Comparison of ENCODE assay signal across 23 mouse cellular contexts in genomic region chr8:95149426-95149825, GRCm38 (mm10). TPM values are rescaled to one million over a fixed set of nuclear protein-coding genes. Genes with fewer than 3 reads are reported as not detected.
DNase-seq lines count a peak whose midpoint lies in the region; ATAC-seq and TF ChIP-seq lines count a peak whose summit lies in the region.
"Had no signal": no experiment of that assay in that cellular context is flagged by ENCODE, and none has a peak within 500 bp of the region (broad histone marks: within the 10 kb centered on the region; RNA-seq: fewer than 3 reads in every experiment).

No protein-coding gene starts in this region.

- TF ChIP-seq POLR2A in cerebellum, adult 2 months (IDR thresholded peaks at IDR 0.05; ENCODE audit: borderline replicate concordance, insufficient read depth, low read length), result no peak
- TF ChIP-seq POLR2A in MEL (IDR thresholded peaks at IDR 0.05; ENCODE audit: control insufficient read depth in 1 of 2, insufficient read depth in 1 of 2, low read depth in 1 of 2, low read length in 2 of 2, poor library complexity in 1 of 2) (no peak), myocyte (IDR thresholded peaks at IDR 0.05; ENCODE audit: insufficient read length, low read depth) (no peak)

- no peak overlapping the region for H3K4me3 ChIP-seq in cerebellum, adult 2 months (replicated peaks; ENCODE audit: insufficient read depth, low read depth, low read length)
- no peak overlapping the region for H3K4me3 ChIP-seq in MEL (ENCODE audit: control insufficient read depth in 1 of 2, insufficient read depth in 1 of 2, low read depth in 2 of 2, low read length in 2 of 2)
- H3K4me3 ChIP-seq in myocyte, result no peak overlapping the region
- H3K4me3 ChIP-seq: forebrain, embryonic 10.5 days; heart, embryonic 15.5 days; layer of hippocampus, adult 2 months; liver, embryonic 12.5 days had no signal

- no peak overlapping the region for H3ac ChIP-seq in myocyte (ENCODE audit: control insufficient read depth, insufficient read length)

- peak; percentile 26 to 29; a peak in 1 of 4 replicates for TF ChIP-seq EP300 in MEL (IDR thresholded peaks at IDR 0.05; ENCODE audit: low read depth in 1 of 2, low read length in 2 of 2)

- 28% methylated on average over 10 of the region's 10 CpGs for WGBS in cerebellum, adult 2 months

- H3K36me3 ChIP-seq in MEL (ENCODE audit: control insufficient read depth in 1 of 2, insufficient read depth in 2 of 2, low read length in 2 of 2) (peaks cover 0 to 3% of the 10 kb centered on the region in 2 experiments; a peak in 1 of 4 replicates), myocyte (ENCODE audit: control insufficient read depth, insufficient read depth) (no peaks in the 10 kb centered on the region)
- H3K36me3 ChIP-seq: forebrain, embryonic 10.5 days; G1E; heart, embryonic 15.5 days; liver, embryonic 12.5 days had no signal

- peak; percentile 90 for ATAC-seq in granulocyte monocyte progenitor cell, adult 5-6 weeks (replicated peaks; ENCODE audit: poor library complexity, severe bottlenecking)
- ATAC-seq: forebrain, postnatal 0 days; inflammation-experienced regulatory T-cells, adult 6 months; liver, embryonic 12.5 days had no signal

- H3K4me2 ChIP-seq in myocyte (ENCODE audit: low read depth), result no peak overlapping the region
- H3K4me2 ChIP-seq: heart, embryonic 15.5 days; hindbrain, embryonic 14.5 days; liver, embryonic 12.5 days had no signal

- no peak for TF ChIP-seq RAD21 in MEL (IDR thresholded peaks at IDR 0.05; ENCODE audit: low read depth, low read length)

- no peak overlapping the region for H3K9ac ChIP-seq in MEL (ENCODE audit: control insufficient read depth, low read depth, low read length, poor library complexity, severe bottlenecking)
- H3K9ac ChIP-seq: forebrain, postnatal 0 days; heart, embryonic 15.5 days; hindbrain, embryonic 14.5 days; liver, embryonic 12.5 days had no signal

- peaks cover 3% of the 10 kb centered on the region; the same call in 1 of the 2 replicates for H3K4me1 ChIP-seq in cerebellum, adult 2 months (ENCODE audit: control insufficient read depth, insufficient read depth, low read length)
- peaks cover 0 to 18% of the 10 kb centered on the region in 2 experiments; a peak in 2 of 4 replicates for H3K4me1 ChIP-seq in MEL (ENCODE audit: control insufficient read depth in 1 of 2, insufficient read depth in 2 of 2, low read length in 2 of 2)

- TF ChIP-seq CTCF in cerebellum, adult 2 months (IDR thresholded peaks at IDR 0.05; ENCODE audit: borderline replicate concordance, insufficient read depth, low read depth, low read length), result no peak
- no peak for TF ChIP-seq CTCF in MEL (IDR thresholded peaks at IDR 0.05 in 2 of 3, conservative IDR thresholded peaks at IDR 0.05 in 1 of 3; ENCODE audit: control insufficient read depth in 1 of 3, insufficient read depth in 1 of 3, low read depth in 2 of 3, low read length in 3 of 3, poor library complexity in 1 of 3, severe bottlenecking in 1 of 3)

- no peaks in the 10 kb centered on the region for H3K79me2 ChIP-seq in MEL (ENCODE audit: control insufficient read depth, insufficient read depth, low read length, poor library complexity)
- no peaks in the 10 kb centered on the region for H3K79me2 ChIP-seq in myocyte (ENCODE audit: control insufficient read depth, insufficient read depth)

- DNase-seq in cerebellum, postnatal 10 days, result peak; percentile 36 to 39
- DNase-seq in cerebellum, adult 2 months, result no peak
- DNase-seq in MEL (ENCODE audit: low read depth, low spot score), result peak; percentile 51
- no peak for DNase-seq in urinary bladder, postnatal 25 days (ENCODE audit: low spot score)
- DNase-seq in adrenal gland, postnatal 25 days, result no peak
- no peak for DNase-seq in embryo, embryonic 11 days
- DNase-seq: adrenal gland, postnatal 36 days; cerebellum, adult 18-20 months; forebrain, postnatal 0 days; heart, postnatal 36 days; kidney, adult 18-20 months; kidney, postnatal 25 days; lung, adult 18-20 months; lung, postnatal 10 days had no signal

- H3K9me3 ChIP-seq in MEL (replicated peaks; ENCODE audit: insufficient read depth, low read length), result no peaks in the 10 kb centered on the region
- H3K9me3 ChIP-seq: forebrain, embryonic 10.5 days; G1E; heart, embryonic 15.5 days; liver, embryonic 12.5 days had no signal

- H3K27me3 ChIP-seq in cerebellum, adult 2 months (ENCODE audit: control insufficient read depth, insufficient read depth, low read length), result no peaks in the 10 kb centered on the region
- H3K27me3 ChIP-seq in MEL (ENCODE audit: control insufficient read depth in 1 of 2, insufficient read depth in 2 of 2, low read length in 2 of 2) (no peaks in the 10 kb centered on the region; a peak in 1 of 4 replicates), myocyte (ENCODE audit: control insufficient read depth, insufficient read depth, insufficient read length) (no peaks in the 10 kb centered on the region)
- H3K27me3 ChIP-seq: heart, embryonic 15.5 days had no signal

- H3K27ac ChIP-seq in cerebellum, adult 2 months (ENCODE audit: insufficient read depth, low read length), result no peak overlapping the region
- H3K27ac ChIP-seq in MEL (ENCODE audit: control insufficient read depth, low read depth, low read length), result no peak overlapping the region
- H3K27ac ChIP-seq: forebrain, embryonic 10.5 days; heart, embryonic 15.5 days; hindbrain, embryonic 14.5 days; layer of hippocampus, adult 2 months; liver, embryonic 12.5 days had no signal

TF ChIP-seq in MEL, 35 proteins besides CTCF, POLR2A, EP300 and RAD21:
- TF ChIP-seq TCF12 (IDR thresholded peaks at IDR 0.05; ENCODE audit: low read depth, low read length) (0 out of 2 replicates have a peak, but pooled peaks have one; percentile 34), TBP (IDR thresholded peaks at IDR 0.05; ENCODE audit: low read depth, low read length) (no peak)
TF ChIP-seq in MEL: peak in this region for 1.

TF ChIP-seq in myocyte, 11 proteins besides CTCF, POLR2A, EP300 and RAD21:
- TF ChIP-seq USF1 (IDR thresholded peaks at IDR 0.05; ENCODE audit: low read depth) (no peak), MAX (IDR thresholded peaks at IDR 0.05; ENCODE audit: low read depth) (no peak), MYOD1 (IDR thresholded peaks at IDR 0.05; ENCODE audit: control insufficient read depth in 1 of 3, insufficient read length in 2 of 3, low read depth in 2 of 3) (peak in 2 of 3 experiments; percentile 3 to 62), MYOG (IDR thresholded peaks at IDR 0.05; ENCODE audit: control insufficient read depth in 1 of 3, insufficient read depth in 1 of 3, insufficient read length in 2 of 3, low read depth in 2 of 3) (peak in 1 of 3 experiments; percentile 67)

RNA-seq across cellular contexts. Expression of gene Kifc3, which starts 53.2 kb away (rescaled TPM):
- polyA plus RNA-seq in cerebellum, adult 2 months (2012; rRNA removed), result 49.9 and 56.8 TPM in 2 replicates
- total RNA-seq in MEL (2012; rRNA removed), result 9.0 and 10.6 TPM in 2 replicates
- polyA plus RNA-seq in MEL (2012; ENCODE audit: insufficient read depth in 1 of 2, insufficient read length in 2 of 2, low read depth in 1 of 2, low replicate concordance in 2 of 2, missing spikeins in 1 of 2), result 10 to 100 TPM in 1 of 2 experiments, not detected in 1; 19.1 TPM
- 0.26 and 1.1 TPM in 2 replicates for total RNA-seq in granulocyte monocyte progenitor cell, adult 5-6 weeks (2014; fragmentation: Nextera tagmentation)
- total RNA-seq in granulocyte monocyte progenitor cell, adult 5-6 weeks (2017), result 3.2 and 4.1 TPM in 2 replicates
- polyA plus RNA-seq in myocyte (2012; fragmentation: generic; extraction: Trizol), result 22.6 TPM
- 108 and 116 TPM in 2 replicates for total RNA-seq in adrenal gland, postnatal 25 days (2021)
- polyA plus RNA-seq: G1E had no signal

Comparison
In these comparisons a context has a peak if more than half of its experiments do, and no peak if none do; other contexts are left out.
1. DNase-seq: peak in cerebellum, postnatal 10 days (2 of 2) and MEL (single experiment); none in cerebellum, adult 2 months (0 of 2), urinary bladder, postnatal 25 days (single experiment), adrenal gland, postnatal 25 days (single experiment) and embryo, embryonic 11 days (single experiment).